Mouse (Mus musculus) embryo, embryonic 11 days (tissue): Measurements from ENCODE around the gene Ccnj.

ENCODE experiments used
- DNase-seq: peaks from one replicate; pipeline ENCODE4 v3.0.0-alpha.2; 2015

Gene Ccnj

GRCm38 (mm10) chr19:40830703-40831415, at the start of gene Ccnj:
TSS of gene Ccnj (plus strand) at chr19:40831279.
- peak; percentile 95 for DNase-seq

- no peak for DNase-seq
These were observed 42.9 kb upstream of the Ccnj start for GRCm38 (mm10) chr19:40788004-40788714.

GRCm38 (mm10) chr19:40788715-40789084, 42.4 kb upstream of the Ccnj start:
- DNase-seq, result no peak

- DNase-seq, result no peak
These were observed 25.8 kb upstream of the Ccnj start for GRCm38 (mm10) chr19:40805176-40805737.

- DNase-seq, result no peak
These were observed 21.2 kb upstream of the Ccnj start for GRCm38 (mm10) chr19:40809858-40810257.

GRCm38 (mm10) chr19:40811840-40812239, 19.2 kb upstream of the Ccnj start:
- DNase-seq, result no peak

GRCm38 (mm10) chr19:40812778-40813177, 18.3 kb upstream of the Ccnj start:
- DNase-seq, result no peak

- DNase-seq, result no peak
These were observed 17.7 kb upstream of the Ccnj start for GRCm38 (mm10) chr19:40813385-40813784.

- DNase-seq, result no peak
These were observed 15.4 kb upstream of the Ccnj start for GRCm38 (mm10) chr19:40815645-40816183.

GRCm38 (mm10) chr19:40817901-40818532, 13.1 kb upstream of the Ccnj start:
- DNase-seq, result no peak

- no peak for DNase-seq
These were observed 12.3 kb upstream of the Ccnj start for GRCm38 (mm10) chr19:40818764-40819163.

GRCm38 (mm10) chr19:40821306-40821825, 9.7 kb upstream of the Ccnj start:
- no peak for DNase-seq

- no peak for DNase-seq
These were observed 5.4 kb upstream of the Ccnj start for GRCm38 (mm10) chr19:40825636-40826035.

GRCm38 (mm10) chr19:40826735-40827134, 4.3 kb upstream of the Ccnj start:
- no peak for DNase-seq

GRCm38 (mm10) chr19:40830198-40830597, 881 bp upstream of the Ccnj start:
- DNase-seq, result no peak

GRCm38 (mm10) chr19:40831416-40832201, 530 bp downstream of the Ccnj start:
- DNase-seq, result peak; percentile 81

GRCm38 (mm10) chr19:40832361-40832760, 1.3 kb downstream of the Ccnj start:
- DNase-seq, result no peak

- no peak for DNase-seq
These were observed 3.4 kb downstream of the Ccnj start for GRCm38 (mm10) chr19:40834436-40834835.

- no peak for DNase-seq
These were observed 7.1 kb downstream of the Ccnj start for GRCm38 (mm10) chr19:40838205-40838604.

- DNase-seq, result no peak
These were observed 9.2 kb downstream of the Ccnj start for GRCm38 (mm10) chr19:40840303-40840702.

GRCm38 (mm10) chr19:40841083-40841482, 10.0 kb downstream of the Ccnj start:
- no peak for DNase-seq

- no peak for DNase-seq
These were observed 10.5 kb downstream of the Ccnj start for GRCm38 (mm10) chr19:40841593-40841992.
